Mouse (Mus musculus): ENCODE measurements around the gene Afap1l2.

- TF ChIP-seq CTCF (IDR thresholded peaks at IDR 0.05) (no peak), EP300 (IDR thresholded peaks at IDR 0.05) (no peak)
Measured at GRCm38 (mm10) chr19:56914658-56915057, 93.4 kb downstream of the Afap1l2 start.

All from lung, postnatal 0 days (tissue).